Mouse (Mus musculus) testis, adult 2 months (tissue): ENCODE data around the gene 2200002J24Rik. TPM values are rescaled to one million over a fixed set of nuclear protein-coding genes. Genes with fewer than 3 reads are reported as not detected.
A peak's percentile ranks its signal among the peaks of the same experiment; 100 is the strongest.

Experiments
- H3K27ac ChIP-seq: fragments of 200-500 bp; 2 replicates; pipeline ENCODE4 v1.5.1; 2012; ENCODE audit warnings: low read depth, low read length; ENCODE audit not compliant: control insufficient read depth, insufficient read depth
- H3K27me3 ChIP-seq: fragments of 200-500 bp; 2 replicates; pipeline ENCODE4 v1.6.1; 2012; ENCODE audit warnings: mild to moderate bottlenecking, low read length, moderate library complexity; ENCODE audit not compliant: control insufficient read depth, insufficient read depth
- H3K36me3 ChIP-seq: fragments of 200-500 bp; 2 replicates; pipeline ENCODE4 v1.6.1; 2012; ENCODE audit warnings: mild to moderate bottlenecking, low read length; ENCODE audit not compliant: control insufficient read depth, insufficient read depth
- H3K4me1 ChIP-seq: fragments of 200-500 bp; 2 replicates; pipeline ENCODE4 v1.6.1; 2012; ENCODE audit warnings: low read length; ENCODE audit not compliant: control insufficient read depth, insufficient read depth
- H3K4me3 ChIP-seq: fragments of 200-500 bp; 2 replicates; pipeline ENCODE4 v1.5.1; 2012; ENCODE audit warnings: low read depth, mild to moderate bottlenecking, low read length, moderate library complexity, mixed read lengths; ENCODE audit not compliant: control insufficient read depth
- CTCF ChIP-seq: fragments of 200-500 bp; IDR thresholded peaks from 2 replicates; pipeline ENCODE4 v1.5.1; 2012; ENCODE audit warnings: low read depth, mild to moderate bottlenecking, inconsistent platforms, low read length, moderate library complexity; ENCODE audit not compliant: control insufficient read depth, insufficient read depth, insufficient replicate concordance
- POLR2A ChIP-seq: fragments of 200-500 bp; IDR thresholded peaks from 2 replicates; pipeline ENCODE4 v1.6.1; 2012; ENCODE audit warnings: low read depth, mild to moderate bottlenecking, inconsistent platforms, low read length, moderate library complexity; ENCODE audit not compliant: control insufficient read depth
- polyA plus RNA-seq: library from polyadenylated mRNA; depleted of rRNA; stranded (reverse); fragments of >200 nt; gene quantifications from 2 replicates; pipeline ENCODE4 v1.2.3, GENCODE M21; 2012

Gene 2200002J24Rik
- polyA plus RNA-seq, 1 experiment: 103 TPM

- Histone ChIP-seq H3K27me3 (no peaks in the 10 kb centered on the region), H3K4me1 (no peaks in the 10 kb centered on the region), H3K4me3 (no peak overlapping the region), H3K27ac (no peak overlapping the region), H3K36me3 (no peaks in the 10 kb centered on the region)
- TF ChIP-seq POLR2A (no peak), CTCF (no peak)
Measured at GRCm38 (mm10) chr7:30678263-30678975, 20.3 kb upstream of the 2200002J24Rik start.

GRCm38 (mm10) chr7:30681897-30682296 lies 16.8 kb upstream of the 2200002J24Rik start:
- no peaks in the 10 kb centered on the region for H3K36me3 ChIP-seq
- TF ChIP-seq CTCF: no peak
- no peak for TF ChIP-seq POLR2A
- H3K4me1 ChIP-seq: no peaks in the 10 kb centered on the region
- H3K27me3 ChIP-seq: no peaks in the 10 kb centered on the region
- H3K4me3 ChIP-seq: no peak overlapping the region
- H3K27ac ChIP-seq: no peak overlapping the region; the same call in 1 of the 2 replicates

- H3K27me3 ChIP-seq: no peaks in the 10 kb centered on the region
- H3K36me3 ChIP-seq: no peaks in the 10 kb centered on the region
- no peak overlapping the region for H3K27ac ChIP-seq
- no peaks in the 10 kb centered on the region; the same call in 1 of the 2 replicates for H3K4me1 ChIP-seq
- TF ChIP-seq CTCF (no peak), POLR2A (no peak)
- H3K4me3 ChIP-seq: no peak overlapping the region
Measured at GRCm38 (mm10) chr7:30683425-30683824, 15.3 kb upstream of the 2200002J24Rik start.

- Histone ChIP-seq H3K4me1 (no peaks in the 10 kb centered on the region; the same call in 1 of the 2 replicates), H3K4me3 (no peak overlapping the region), H3K27me3 (no peaks in the 10 kb centered on the region), H3K36me3 (no peaks in the 10 kb centered on the region), H3K27ac (no peak overlapping the region)
- TF ChIP-seq POLR2A (no peak), CTCF (no peak)
Measured at GRCm38 (mm10) chr7:30688325-30688724, 10.4 kb upstream of the 2200002J24Rik start.

GRCm38 (mm10) chr7:30698101-30698500 lies 625 bp upstream of the 2200002J24Rik start:
- Histone ChIP-seq H3K4me3 (peak overlapping the region; percentile 84), H3K27ac (peak overlapping the region; percentile 35), H3K4me1 (peaks cover 5% of the 10 kb centered on the region), H3K27me3 (no peaks in the 10 kb centered on the region), H3K36me3 (no peaks in the 10 kb centered on the region)
- no peak for TF ChIP-seq CTCF
- no peak for TF ChIP-seq POLR2A

GRCm38 (mm10) chr7:30706214-30706882 lies 7.6 kb downstream of the 2200002J24Rik start:
- H3K36me3 ChIP-seq: no peaks in the 10 kb centered on the region
- H3K27ac ChIP-seq: 0 out of 2 replicates have a peak overlapping the region, but pooled peaks have one; percentile 40
- no peak overlapping the region for H3K4me3 ChIP-seq
- TF ChIP-seq POLR2A (no peak), CTCF (no peak)
- no peaks in the 10 kb centered on the region for H3K4me1 ChIP-seq
- H3K27me3 ChIP-seq: no peaks in the 10 kb centered on the region

GRCm38 (mm10) chr7:30707441-30707840 lies 8.7 kb downstream of the 2200002J24Rik start:
- H3K36me3 ChIP-seq: no peaks in the 10 kb centered on the region

More at GRCm38 (mm10) chr7:30707441-30707840, 8.7 kb downstream of the 2200002J24Rik start:
- Histone ChIP-seq H3K27ac (no peak overlapping the region), H3K4me1 (no peaks in the 10 kb centered on the region), H3K4me3 (no peak overlapping the region), H3K27me3 (no peaks in the 10 kb centered on the region)
- TF ChIP-seq POLR2A (no peak), CTCF (no peak)
